8 mouse cellular contexts compared by ENCODE assay signal in genomic region chr1:128358276-128358675, GRCm38 (mm10). TPM values are rescaled to one million over a fixed set of nuclear protein-coding genes. Genes with fewer than 3 reads are reported as not detected.
DNase-seq lines count a peak whose midpoint lies in the region; ATAC-seq and TF ChIP-seq lines count a peak whose summit lies in the region.

No protein-coding gene starts in this region.

- H3K4me2 ChIP-seq in lung, embryonic 16.5 days (ENCODE audit: low read depth, low read length): peak overlapping the region; percentile 76
- peak overlapping the region; percentile 63 for H3K4me2 ChIP-seq in forebrain, postnatal 0 days (ENCODE audit: low read depth)
- H3K4me2 ChIP-seq in midbrain, embryonic 12.5 days (replicated peaks): peak overlapping the region; percentile 72

- no peak for TF ChIP-seq CTCF in forebrain, postnatal 0 days (IDR thresholded peaks at IDR 0.05; ENCODE audit: low read depth)

- H3K27me3 ChIP-seq in lung, embryonic 16.5 days (ENCODE audit: control insufficient read depth, insufficient read depth, low read depth, low read length): no peaks in the 10 kb centered on the region
- H3K27me3 ChIP-seq in forebrain, postnatal 0 days (ENCODE audit: insufficient read depth, low read length): no peaks in the 10 kb centered on the region
- H3K27me3 ChIP-seq in midbrain, embryonic 12.5 days: no peaks in the 10 kb centered on the region

- no peaks in the 10 kb centered on the region for H3K9me3 ChIP-seq in lung, embryonic 16.5 days (ENCODE audit: control insufficient read depth, low read length)
- no peaks in the 10 kb centered on the region for H3K9me3 ChIP-seq in forebrain, postnatal 0 days (ENCODE audit: low read length)
- H3K9me3 ChIP-seq in midbrain, embryonic 12.5 days: no peaks in the 10 kb centered on the region

- H3K4me1 ChIP-seq in lung, embryonic 16.5 days (replicated peaks; ENCODE audit: control insufficient read depth, insufficient read depth, low read length): peaks cover 27% of the 10 kb centered on the region
- H3K4me1 ChIP-seq in forebrain, postnatal 0 days (ENCODE audit: insufficient read depth): no peaks in the 10 kb centered on the region
- H3K4me1 ChIP-seq in midbrain, embryonic 12.5 days: peaks cover 22% of the 10 kb centered on the region

- H3K4me3 ChIP-seq in lung, embryonic 16.5 days (ENCODE audit: low read length): peak overlapping the region; percentile 95
- peak overlapping the region; percentile 63; the same call in 1 of the 2 replicates for H3K4me3 ChIP-seq in forebrain, postnatal 0 days (ENCODE audit: low read depth, low read length)
- H3K4me3 ChIP-seq in midbrain, embryonic 12.5 days: peak overlapping the region; percentile 86

- peak overlapping the region; percentile 96 for H3K27ac ChIP-seq in lung, embryonic 16.5 days (ENCODE audit: low read length)
- H3K27ac ChIP-seq in forebrain, postnatal 0 days (ENCODE audit: low read depth, low read length): no peak overlapping the region
- H3K27ac ChIP-seq in midbrain, embryonic 12.5 days (replicated peaks): no peak overlapping the region

- 37% methylated on average over 6 of the region's 6 CpGs for WGBS in lung, embryonic 16.5 days
- 59% methylated on average over 6 of the region's 6 CpGs for WGBS in forebrain, postnatal 0 days
- WGBS in midbrain, embryonic 12.5 days: 68% methylated on average over 6 of the region's 6 CpGs

- DNase-seq in lung, postnatal 36 days: no peak
- DNase-seq in adrenal gland, postnatal 25 days: peak; percentile 52
- DNase-seq in forebrain, postnatal 0 days: no peak
- no peak for DNase-seq in cerebellum, adult 11-12 months
- no peak for DNase-seq in kidney, adult 9 months

- ATAC-seq in lung, embryonic 16.5 days (ENCODE audit: low read depth): no peak
- ATAC-seq in forebrain, postnatal 0 days: no peak
- no peak for ATAC-seq in midbrain, embryonic 12.5 days (ENCODE audit: low FRiP score, low read depth)
- no peak for ATAC-seq in cerebellum, adult (ENCODE audit: insufficient number of reproducible peaks, low FRiP score, low TSS enrichment)

- H3K36me3 ChIP-seq in lung, embryonic 16.5 days (ENCODE audit: control insufficient read depth, insufficient read depth, low read length): peaks cover 27% of the 10 kb centered on the region
- H3K36me3 ChIP-seq in forebrain, postnatal 0 days (ENCODE audit: insufficient read depth): peaks cover 15% of the 10 kb centered on the region
- H3K36me3 ChIP-seq in midbrain, embryonic 12.5 days: peaks cover 33% of the 10 kb centered on the region

- H3K9ac ChIP-seq in lung, embryonic 16.5 days (ENCODE audit: low read length): peak overlapping the region; percentile 84
- H3K9ac ChIP-seq in forebrain, postnatal 0 days: no peak overlapping the region
- peak overlapping the region; percentile 70 for H3K9ac ChIP-seq in midbrain, embryonic 12.5 days (replicated peaks)

RNA-seq across cellular contexts. Expression of gene Mcm6, which starts 1.2 kb away (rescaled TPM):
- 223 and 240 TPM in 2 replicates for polyA plus RNA-seq in lung, embryonic 16.5 days (2015; fragmentation: Nextera tagmentation; extraction: Ambion mirVana)
- total RNA-seq in adrenal gland, postnatal 25 days (2021): 42.8 and 44.0 TPM in 2 replicates
- total RNA-seq in forebrain, postnatal 0 days (2014; rRNA removed): 33.7 and 52.4 TPM in 2 replicates
- polyA plus RNA-seq in forebrain, postnatal 0 days (2015; fragmentation: Nextera tagmentation; extraction: Ambion mirVana): 35.2 and 40.5 TPM in 2 replicates
- 209 and 219 TPM in 2 replicates for polyA plus RNA-seq in midbrain, embryonic 12.5 days (2016; fragmentation: Nextera tagmentation; extraction: Ambion mirVana)

RNA-seq across cellular contexts. Expression of gene Lct, which starts 30.2 kb away (rescaled TPM):
- 0.09 TPM in 1 of 2 replicates, not detected in the other for polyA plus RNA-seq in lung, embryonic 16.5 days (2015; fragmentation: Nextera tagmentation; extraction: Ambion mirVana)
- total RNA-seq in adrenal gland, postnatal 25 days (2021): 0.12 and 0.14 TPM in 2 replicates
- 0.46 and 0.86 TPM in 2 replicates for total RNA-seq in forebrain, postnatal 0 days (2014; rRNA removed)
- polyA plus RNA-seq in forebrain, postnatal 0 days (2015; fragmentation: Nextera tagmentation; extraction: Ambion mirVana): 0.11 and 0.35 TPM in 2 replicates
- 0.06 and 0.14 TPM in 2 replicates for polyA plus RNA-seq in midbrain, embryonic 12.5 days (2016; fragmentation: Nextera tagmentation; extraction: Ambion mirVana)

RNA-seq across cellular contexts. Expression of gene Dars, which starts 58.9 kb away (rescaled TPM):
- polyA plus RNA-seq in lung, embryonic 16.5 days (2015; fragmentation: Nextera tagmentation; extraction: Ambion mirVana): 157 and 167 TPM in 2 replicates
- 86.9 and 105 TPM in 2 replicates for total RNA-seq in adrenal gland, postnatal 25 days (2021)
- 90.4 and 101 TPM in 2 replicates for total RNA-seq in forebrain, postnatal 0 days (2014; rRNA removed)
- 128 and 130 TPM in 2 replicates for polyA plus RNA-seq in forebrain, postnatal 0 days (2015; fragmentation: Nextera tagmentation; extraction: Ambion mirVana)
- polyA plus RNA-seq in midbrain, embryonic 12.5 days (2016; fragmentation: Nextera tagmentation; extraction: Ambion mirVana): 164 and 174 TPM in 2 replicates
